Mouse (Mus musculus) left cerebral cortex, adult 18-20 months (tissue): ENCODE measurements around the gene Mfsd5. TPM values are rescaled to one million over a fixed set of nuclear protein-coding genes. Genes with fewer than 3 reads are reported as not detected.

ENCODE experiments used
- DNase-seq, 2 experiments: peaks; one replicate each; pipeline ENCODE4 v3.0.0; 2021 to 2022; ENCODE audit warnings: low spot score in 2 of 2, mixed read lengths in 1 of 2
- long read RNA-seq, 2 experiments: library from polyadenylated mRNA; stranded (forward); transcript quantifications; one replicate each; pipeline ENCODE4 v2.0.0; 2021
- total RNA-seq, 2 experiments: library from RNA; stranded (reverse); gene quantifications; 2 replicates each; pipeline ENCODE4 v1.2.3; 2021

Gene Mfsd5
- total RNA-seq = 10 to 100 TPM; 42.8 to 44.5 TPM
- long read RNA-seq, experiment 1, transcript Mfsd5-201 (2 exons, 1,754 nt) = major isoform, 62 of 92 reads
- long read RNA-seq, experiment 1, partial matches to known transcripts = 0 of 92 reads
- long read RNA-seq, experiment 1, other reads (novel, unspliced or antisense) = 30 of 92 reads
- long read RNA-seq, experiment 2, transcript Mfsd5-201 (2 exons, 1,754 nt) = major isoform, 58 of 100 reads
- long read RNA-seq, experiment 2, partial matches to known transcripts = 0 of 100 reads
- long read RNA-seq, experiment 2, other reads (novel, unspliced or antisense) = 42 of 100 reads

GRCm38 (mm10) chr15:102279092-102279782 is at the start of gene Mfsd5:
Gene Mfsd5, plus strand, starts transcription at chr15:102279454.
- peak; percentile 81 to 87 for DNase-seq

DNA sequence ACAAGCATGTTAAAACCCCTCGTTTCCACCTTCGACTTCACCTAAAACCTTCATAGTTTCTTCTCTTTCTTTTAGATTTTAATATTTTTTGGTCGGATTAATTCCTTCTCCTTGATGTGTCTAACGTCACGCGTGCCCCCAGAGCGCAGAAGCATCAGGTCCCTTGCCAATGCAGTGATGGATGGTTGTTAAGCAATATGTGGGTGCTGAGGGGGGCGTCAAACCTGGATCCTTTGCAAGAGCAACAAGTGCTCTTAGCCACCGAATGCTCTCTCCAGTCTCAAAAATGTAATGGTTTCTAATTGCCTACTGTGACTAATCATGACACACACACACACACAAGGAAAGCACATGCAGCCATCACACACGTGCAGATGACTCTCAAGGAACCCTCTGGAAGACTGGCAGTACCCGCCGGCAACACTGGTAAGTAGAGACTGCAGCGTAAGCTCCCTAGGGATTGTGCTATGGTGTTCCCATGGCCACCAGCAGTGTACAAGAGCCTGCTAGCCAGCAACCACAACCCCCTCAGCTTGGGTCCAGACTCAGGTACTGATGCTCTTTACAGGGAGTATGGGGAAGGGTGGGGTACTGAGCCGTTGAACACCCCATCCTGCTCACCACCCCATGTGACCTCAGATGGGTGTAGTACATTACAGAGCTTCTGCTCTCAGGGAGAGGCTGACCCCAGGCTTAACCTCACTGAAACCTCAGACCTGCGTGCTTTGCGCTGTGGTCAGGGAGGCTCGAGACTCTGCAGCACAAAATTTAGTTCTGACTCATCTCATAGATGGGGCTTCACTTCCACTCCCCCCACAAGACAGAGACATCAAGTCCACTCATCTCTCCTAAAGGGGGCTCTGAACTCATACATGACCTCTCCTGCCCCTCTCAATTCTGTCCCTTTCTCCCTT is 48.6 kb upstream of the Mfsd5 start:
- no peak for DNase-seq

DNA sequence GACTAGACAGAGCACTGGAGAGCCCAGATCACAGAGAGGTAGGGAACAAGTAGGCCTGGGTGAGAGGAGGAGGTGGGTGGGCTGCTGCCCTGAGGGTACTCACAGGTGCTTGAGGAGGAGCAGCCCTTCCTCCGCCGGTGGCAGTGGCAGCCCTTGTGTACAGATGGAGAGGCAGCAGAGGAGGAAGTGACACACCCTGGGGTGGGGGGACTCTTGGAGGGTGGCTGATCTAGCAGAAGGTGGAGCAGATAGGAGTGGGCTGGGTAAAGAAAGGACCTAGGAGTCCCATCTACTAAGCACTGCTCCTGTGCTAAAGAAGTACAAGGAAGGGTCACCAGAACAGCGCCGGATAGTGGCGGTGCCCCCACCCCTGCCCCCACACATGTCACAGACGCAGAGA is 47.5 kb upstream of the Mfsd5 start, which contains the start of gene Itgb7:
Gene Itgb7, minus strand, starts transcription at position 197 of the 400 bp plus-strand sequence.
- DNase-seq = no peak

GRCm38 (mm10) chr15:102232764-102233163 is 46.5 kb upstream of the Mfsd5 start:
- DNase-seq = no peak

GRCm38 (mm10) chr15:102233896-102234295 is 45.4 kb upstream of the Mfsd5 start:
- DNase-seq = no peak

DNA sequence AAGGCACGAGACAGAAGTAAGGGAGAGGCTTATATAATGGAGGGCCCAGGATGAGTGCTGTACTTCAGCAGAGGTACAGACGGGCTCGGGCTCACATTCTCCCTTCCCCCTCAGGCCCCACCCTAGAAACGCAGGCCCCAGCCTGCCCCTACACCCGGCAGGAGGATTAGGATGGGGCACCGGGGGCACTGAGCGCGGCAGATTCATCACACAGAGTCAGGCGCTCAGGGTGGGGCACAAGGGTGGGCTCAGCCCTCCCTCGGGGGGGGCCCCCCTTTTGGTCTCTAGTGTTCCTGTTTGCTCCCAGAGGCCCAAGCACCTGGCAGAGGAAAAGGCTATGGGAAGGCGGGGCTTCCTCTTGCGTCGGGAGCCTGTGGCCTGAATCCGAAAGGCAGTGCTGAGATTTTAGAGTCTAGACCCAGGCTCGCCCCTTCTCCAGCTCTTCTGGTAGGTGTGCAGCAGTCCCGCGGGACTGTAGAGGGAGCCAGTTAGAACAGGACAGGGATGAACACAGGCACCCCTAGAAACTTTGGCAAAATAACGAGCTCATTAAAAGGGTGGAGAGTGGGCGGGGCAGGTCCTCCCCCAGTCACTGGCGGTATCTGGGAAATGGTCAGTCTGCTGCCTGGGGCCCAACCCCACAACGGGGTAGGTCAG is 43.8 kb upstream of the Mfsd5 start:
- DNase-seq = no peak

DNA sequence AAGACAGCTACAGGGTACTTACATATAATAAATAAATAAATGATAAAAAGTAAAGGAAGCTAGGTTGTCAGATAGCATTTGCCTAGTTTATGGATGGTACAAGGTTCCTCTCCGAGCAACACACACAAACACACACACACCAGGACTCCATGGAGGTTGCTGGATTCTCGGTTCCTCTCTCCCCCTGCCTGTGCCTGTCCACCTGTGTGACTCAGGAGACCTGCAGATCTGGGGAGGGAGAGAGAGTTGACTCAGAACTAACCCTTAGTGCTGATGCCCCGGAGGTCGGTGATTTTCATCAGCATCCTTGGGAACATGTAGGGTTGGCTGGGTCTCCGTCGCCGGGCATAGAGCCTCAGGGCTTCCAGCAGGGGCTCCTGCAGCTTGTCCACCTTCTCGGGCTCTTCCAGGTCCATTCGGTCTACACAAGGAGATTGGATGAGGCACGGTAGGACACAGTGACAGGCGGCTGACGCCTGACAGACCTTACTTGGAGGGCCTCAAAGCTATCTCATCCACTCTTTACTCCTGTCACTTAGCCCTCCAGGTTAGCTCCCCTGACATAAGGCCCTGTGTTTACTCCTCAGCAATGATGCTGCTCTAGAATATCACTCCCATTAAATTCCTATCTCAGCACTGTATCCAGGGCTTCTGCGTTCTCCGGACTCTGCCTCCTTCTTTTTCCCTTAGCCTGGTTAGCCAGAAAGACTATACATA is 40.6 kb upstream of the Mfsd5 start:
- DNase-seq = no peak

GRCm38 (mm10) chr15:102239260-102239590 is 40.0 kb upstream of the Mfsd5 start:
- peak; percentile 72 to 79 for DNase-seq

GRCm38 (mm10) chr15:102239851-102240250 is 39.4 kb upstream of the Mfsd5 start:
- DNase-seq = no peak

GRCm38 (mm10) chr15:102240607-102241006 is 38.6 kb upstream of the Mfsd5 start:
- DNase-seq = no peak

DNA sequence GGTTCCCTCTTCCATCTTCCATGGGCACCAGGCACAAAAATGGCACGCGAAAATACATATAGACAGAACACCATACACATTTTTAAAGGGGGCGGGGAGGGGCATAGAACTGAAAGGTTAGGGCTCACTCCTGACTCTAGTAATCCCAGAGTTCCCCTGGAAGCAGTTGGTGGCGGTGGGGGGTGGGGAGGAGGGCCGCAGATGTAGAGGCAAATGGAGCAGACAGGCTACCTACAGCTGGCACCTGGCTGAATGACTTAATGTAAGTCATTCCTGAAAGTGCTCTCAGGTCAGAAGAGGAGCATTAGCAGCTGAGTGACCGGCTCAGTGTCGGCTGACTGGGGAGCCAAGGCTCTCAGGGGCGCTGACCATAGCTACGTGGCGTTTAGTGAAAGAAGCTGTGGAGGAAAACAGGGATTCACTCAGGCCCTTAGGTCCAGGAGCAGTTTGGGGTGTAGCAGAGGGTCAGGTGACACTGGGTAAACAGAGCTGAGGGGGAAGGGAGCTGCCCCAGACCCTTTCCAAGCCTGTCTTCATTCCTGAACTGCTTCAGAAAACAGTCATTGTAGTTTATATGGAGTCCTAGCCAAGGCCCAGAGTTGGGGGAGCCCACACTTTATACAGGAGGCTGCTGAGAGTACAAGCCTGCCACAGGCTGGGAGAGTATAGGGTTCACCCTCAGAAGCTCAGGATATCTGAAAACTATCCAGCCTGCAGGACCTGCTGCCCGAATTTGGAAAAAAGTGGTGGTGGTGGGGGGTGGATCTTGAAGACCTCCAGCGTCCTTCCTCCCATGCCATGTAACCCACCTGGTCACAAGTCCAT is 36.6 kb upstream of the Mfsd5 start:
- DNase-seq = no peak

GRCm38 (mm10) chr15:102243229-102244190 is 35.7 kb upstream of the Mfsd5 start:
- no peak for DNase-seq

- DNase-seq = no peak
Observed at GRCm38 (mm10) chr15:102244306-102245191, 34.7 kb upstream of the Mfsd5 start.

DNA sequence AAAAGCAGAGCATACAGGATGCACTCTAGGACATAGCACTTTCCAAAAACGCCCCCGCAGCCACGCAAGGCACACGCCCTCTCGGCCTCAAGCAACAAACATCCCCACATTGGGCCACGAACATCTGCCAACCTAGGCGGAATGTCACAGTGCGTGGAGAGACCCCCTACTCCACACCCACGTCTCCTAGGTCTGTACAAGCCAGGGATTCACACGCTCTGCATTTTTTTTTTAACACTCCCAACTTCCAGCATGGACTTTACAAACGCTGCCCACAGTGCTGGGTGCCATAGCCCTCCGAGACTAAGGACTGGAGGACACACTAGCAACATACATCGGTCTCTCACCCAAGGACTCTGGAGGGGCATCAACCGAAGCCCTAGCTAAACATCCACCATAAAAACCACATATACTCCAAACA is 33.8 kb upstream of the Mfsd5 start:
- no peak for DNase-seq

GRCm38 (mm10) chr15:102245891-102246741 is 33.1 kb upstream of the Mfsd5 start:
- DNase-seq = peak; percentile 55 to 73

GRCm38 (mm10) chr15:102246866-102247251 is 32.4 kb upstream of the Mfsd5 start:
- DNase-seq = peak; percentile 82 to 93
